17 mouse cellular contexts compared by ENCODE assay signal in the genomic region with DNA sequence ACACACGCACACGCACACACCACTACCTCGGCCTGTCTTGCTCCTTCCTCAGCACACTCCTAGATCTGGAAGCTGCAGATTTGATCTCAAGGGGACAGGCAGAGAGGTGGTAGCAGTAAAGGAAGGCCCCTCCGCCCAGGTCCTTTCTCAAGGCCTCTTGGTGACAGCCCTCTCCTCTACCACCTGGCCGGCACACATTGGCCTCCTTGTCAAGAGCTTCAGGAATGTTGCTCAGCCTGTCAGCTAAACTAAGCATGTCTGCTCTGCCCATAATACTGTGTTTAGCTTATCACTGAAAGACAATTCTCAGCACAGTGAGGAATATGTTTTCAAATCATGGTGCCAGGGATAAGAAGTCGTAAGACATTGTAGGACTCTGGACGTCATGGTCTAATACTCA. TPM values are rescaled to one million over a fixed set of nuclear protein-coding genes. Genes with fewer than 3 reads are reported as not detected.
DNase-seq lines count a peak whose midpoint lies in the region; ATAC-seq and TF ChIP-seq lines count a peak whose summit lies in the region.
"Had no signal": no experiment of that assay in that cellular context is flagged by ENCODE, and none has a peak within 500 bp of the region (broad histone marks: within the 10 kb centered on the region; RNA-seq: fewer than 3 reads in every experiment).

No protein-coding gene starts in this region.

- peak; percentile 19 for DNase-seq in liver, adult 2 months (ENCODE audit: extremely low read depth, low read depth, low spot score)
- DNase-seq in MEL (ENCODE audit: low read depth, low spot score): no peak
- DNase-seq in adipocyte (ENCODE audit: low spot score): peak; percentile 46
- no peak for DNase-seq in gastrocnemius, postnatal 14 days
- DNase-seq: adrenal gland, postnatal 25 days; gastrocnemius, postnatal 10 days; kidney, adult 11 months; kidney, postnatal 10 days had no signal

- no peak overlapping the region for H3K27ac ChIP-seq in liver, adult 2 months (replicated peaks; ENCODE audit: insufficient read depth, low read depth, low read length)
- H3K27ac ChIP-seq in liver, embryonic 12.5 days: no peak overlapping the region
- no peak overlapping the region for H3K27ac ChIP-seq in MEL (ENCODE audit: control insufficient read depth, low read depth, low read length)
- peak overlapping the region; percentile 22; the same call in 1 of the 2 replicates for H3K27ac ChIP-seq in midbrain, embryonic 13.5 days
- H3K27ac ChIP-seq: heart, embryonic 10.5 days had no signal

- H3K4me1 ChIP-seq in liver, adult 2 months (ENCODE audit: control insufficient read depth, insufficient read depth, low read length): peaks cover 14% of the 10 kb centered on the region
- H3K4me1 ChIP-seq in liver, embryonic 12.5 days: peaks cover 4% of the 10 kb centered on the region; the same call in 1 of the 2 replicates
- H3K4me1 ChIP-seq in MEL (ENCODE audit: control insufficient read depth in 1 of 2, insufficient read depth in 2 of 2, low read length in 2 of 2): no peaks in the 10 kb centered on the region
- H3K4me1 ChIP-seq in midbrain, embryonic 13.5 days (replicated peaks): peaks cover 14% of the 10 kb centered on the region

- no peak for TF ChIP-seq RAD21 in MEL (IDR thresholded peaks at IDR 0.05; ENCODE audit: low read depth, low read length)

- peaks cover 15% of the 10 kb centered on the region; the same call in 1 of the 2 replicates for H3K36me3 ChIP-seq in liver, adult 2 months (ENCODE audit: control insufficient read depth, insufficient read depth, low read length)
- H3K36me3 ChIP-seq in liver, embryonic 12.5 days: peaks cover 18% of the 10 kb centered on the region
- H3K36me3 ChIP-seq in MEL (ENCODE audit: control insufficient read depth in 1 of 2, insufficient read depth in 2 of 2, low read length in 2 of 2): no peaks in the 10 kb centered on the region; a peak in 1 of 4 replicates
- peaks cover 19% of the 10 kb centered on the region for H3K36me3 ChIP-seq in midbrain, embryonic 13.5 days

- H3K27me3 ChIP-seq in liver, adult 2 months (ENCODE audit: control insufficient read depth, insufficient read depth, low read length): no peaks in the 10 kb centered on the region
- no peaks in the 10 kb centered on the region for H3K27me3 ChIP-seq in liver, embryonic 12.5 days (replicated peaks)
- H3K27me3 ChIP-seq in MEL (ENCODE audit: control insufficient read depth in 1 of 2, insufficient read depth in 2 of 2, low read length in 2 of 2): no peaks in the 10 kb centered on the region
- H3K27me3 ChIP-seq in midbrain, embryonic 13.5 days: no peaks in the 10 kb centered on the region

- no peak for TF ChIP-seq EP300 in MEL (IDR thresholded peaks at IDR 0.05; ENCODE audit: low read depth in 1 of 2, low read length in 2 of 2)

- no peak for ATAC-seq in liver, embryonic 12.5 days
- ATAC-seq in midbrain, embryonic 13.5 days: no peak
- ATAC-seq in inflammation-experienced regulatory T-cells, adult 6 months: no peak
- ATAC-seq: CD4-positive, CD25-positive, alpha-beta regulatory T cell, adult 4 months had no signal

- WGBS in liver, adult 2 months: 88% methylated on average over 7 of the region's 7 CpGs
- 81% methylated on average over 7 of the region's 7 CpGs for WGBS in liver, embryonic 12.5 days (ENCODE audit: insufficient replicate concordance)
- 79% methylated on average over 7 of the region's 7 CpGs for WGBS in midbrain, embryonic 13.5 days

- H3K9me3 ChIP-seq in liver, embryonic 12.5 days (replicated peaks): no peaks in the 10 kb centered on the region
- no peaks in the 10 kb centered on the region for H3K9me3 ChIP-seq in MEL (replicated peaks; ENCODE audit: insufficient read depth, low read length)
- H3K9me3 ChIP-seq in midbrain, embryonic 13.5 days: no peaks in the 10 kb centered on the region
- H3K9me3 ChIP-seq: heart, embryonic 10.5 days had no signal

- no peak overlapping the region for H3K4me3 ChIP-seq in liver, adult 2 months (ENCODE audit: insufficient read depth, low read depth, low read length)
- no peak overlapping the region for H3K4me3 ChIP-seq in liver, embryonic 12.5 days
- H3K4me3 ChIP-seq in MEL (ENCODE audit: control insufficient read depth in 1 of 2, insufficient read depth in 1 of 2, low read depth in 2 of 2, low read length in 2 of 2): no peak overlapping the region
- H3K4me3 ChIP-seq in midbrain, embryonic 13.5 days (replicated peaks): no peak overlapping the region
- H3K4me3 ChIP-seq: heart, embryonic 10.5 days had no signal

- no peak for TF ChIP-seq CTCF in liver, adult 2 months (IDR thresholded peaks at IDR 0.05; ENCODE audit: low read depth, low read length)
- no peak for TF ChIP-seq CTCF in MEL (IDR thresholded peaks at IDR 0.05 in 2 of 3, conservative IDR thresholded peaks at IDR 0.05 in 1 of 3; ENCODE audit: control insufficient read depth in 1 of 3, insufficient read depth in 1 of 3, low read depth in 2 of 3, low read length in 3 of 3, poor library complexity in 1 of 3, severe bottlenecking in 1 of 3)

- no peaks in the 10 kb centered on the region for H3K79me2 ChIP-seq in liver, adult 2 months (ENCODE audit: control insufficient read depth, insufficient read depth, low read length)
- no peaks in the 10 kb centered on the region for H3K79me2 ChIP-seq in MEL (ENCODE audit: control insufficient read depth, insufficient read depth, low read length, poor library complexity)

- H3K4me2 ChIP-seq in liver, embryonic 12.5 days: no peak overlapping the region
- H3K4me2 ChIP-seq in midbrain, embryonic 13.5 days (replicated peaks): no peak overlapping the region
- H3K4me2 ChIP-seq: liver, embryonic 11.5 days had no signal

- no peak for TF ChIP-seq POLR2A in liver, adult 2 months (IDR thresholded peaks at IDR 0.05; ENCODE audit: extremely low read depth, insufficient read depth, low read length)
- TF ChIP-seq POLR2A in MEL (IDR thresholded peaks at IDR 0.05; ENCODE audit: control insufficient read depth in 1 of 2, insufficient read depth in 1 of 2, low read depth in 1 of 2, low read length in 2 of 2, poor library complexity in 1 of 2): no peak

- H3K9ac ChIP-seq in liver, adult 2 months (ENCODE audit: low read depth, low read length): no peak overlapping the region
- H3K9ac ChIP-seq in liver, embryonic 12.5 days: no peak overlapping the region
- no peak overlapping the region for H3K9ac ChIP-seq in MEL (ENCODE audit: control insufficient read depth, low read depth, low read length, poor library complexity, severe bottlenecking)
- no peak overlapping the region for H3K9ac ChIP-seq in midbrain, embryonic 13.5 days (replicated peaks)

- intact Hi-C loops in gastrocnemius, postnatal 14 days (cut with DNase I; ENCODE audit: low total_unique reads): no loop called here

TF ChIP-seq in MEL, 35 proteins besides CTCF, POLR2A, EP300 and RAD21:
- TF ChIP-seq POLR2AphosphoS5 (IDR thresholded peaks at IDR 0.05; ENCODE audit: borderline replicate concordance, low read depth, low read length) (0 out of 2 replicates have a peak, but pooled peaks have one; percentile 7), HCFC1 (IDR thresholded peaks at IDR 0.05; ENCODE audit: low read depth, low read length) (no peak)
TF ChIP-seq in MEL: peak in this region for 1.

RNA-seq across cellular contexts. Expression of gene Agt, which starts 13.3 kb away (rescaled TPM):
- total RNA-seq in liver, adult 2 months (2014; rRNA removed): 419 and 551 TPM in 2 replicates
- polyA plus RNA-seq in liver, adult 2 months (2012; rRNA removed): 1,418 and 1,707 TPM in 2 replicates
- 23.3 and 25.9 TPM in 2 replicates for polyA plus RNA-seq in liver, embryonic 12.5 days (2016; fragmentation: Nextera tagmentation; extraction: Ambion mirVana)
- total RNA-seq in MEL (2012; rRNA removed): not detected in 2 replicates
- not detected for polyA plus RNA-seq in MEL (2012; ENCODE audit: insufficient read depth in 1 of 2, insufficient read length in 2 of 2, low read depth in 1 of 2, low replicate concordance in 2 of 2, missing spikeins in 1 of 2)
- polyA plus RNA-seq in midbrain, embryonic 13.5 days (2015; fragmentation: Nextera tagmentation; extraction: Ambion mirVana): not detected in 2 replicates
- total RNA-seq in gastrocnemius, postnatal 14 days (2021): 10 to 100 TPM; 11.4 to 12.3 TPM
- polyA plus RNA-seq in inflammation-experienced regulatory T-cells, adult 6 months (2017; shearing (Covaris generic)): not detected
- total RNA-seq: megakaryocyte progenitor cell, adult 5-6 weeks had no signal
- polyA plus RNA-seq: CD4-positive, CD25-positive, alpha-beta regulatory T cell, adult 4 months had no signal

RNA-seq across cellular contexts. Expression of gene Capn9, which starts 19.7 kb away (rescaled TPM):
- not detected in 2 replicates for total RNA-seq in liver, adult 2 months (2014; rRNA removed)
- polyA plus RNA-seq in liver, adult 2 months (2012; rRNA removed): not detected in 2 replicates
- 0.05 TPM in 1 of 2 replicates, not detected in the other for polyA plus RNA-seq in liver, embryonic 12.5 days (2016; fragmentation: Nextera tagmentation; extraction: Ambion mirVana)
- total RNA-seq in MEL (2012; rRNA removed): not detected in 2 replicates
- not detected for polyA plus RNA-seq in MEL (2012; ENCODE audit: insufficient read depth in 1 of 2, insufficient read length in 2 of 2, low read depth in 1 of 2, low replicate concordance in 2 of 2, missing spikeins in 1 of 2)
- polyA plus RNA-seq in midbrain, embryonic 13.5 days (2015; fragmentation: Nextera tagmentation; extraction: Ambion mirVana): 0.07 and 0.10 TPM in 2 replicates
- total RNA-seq in gastrocnemius, postnatal 14 days (2021): under 1 TPM in 1 of 2 experiments, not detected in 1; 0.08 TPM
- not detected for polyA plus RNA-seq in inflammation-experienced regulatory T-cells, adult 6 months (2017; shearing (Covaris generic))
- total RNA-seq: gastrocnemius, postnatal 10 days; heart, postnatal 25 days; left cerebral cortex, postnatal 10 days; megakaryocyte progenitor cell, adult 5-6 weeks had no signal
- polyA plus RNA-seq: CD4-positive, CD25-positive, alpha-beta regulatory T cell, adult 4 months; heart, embryonic 10.5 days; liver, embryonic 11.5 days had no signal

RNA-seq across cellular contexts. Expression of gene Cog2, which starts 35.6 kb away (rescaled TPM):
- total RNA-seq in liver, adult 2 months (2014; rRNA removed): 16.6 and 17.9 TPM in 2 replicates
- polyA plus RNA-seq in liver, adult 2 months (2012; rRNA removed): 11.9 and 12.6 TPM in 2 replicates
- 23.8 and 25.2 TPM in 2 replicates for polyA plus RNA-seq in liver, embryonic 12.5 days (2016; fragmentation: Nextera tagmentation; extraction: Ambion mirVana)
- total RNA-seq in MEL (2012; rRNA removed): 27.8 and 37.5 TPM in 2 replicates
- 10 to 100 TPM in 1 of 2 experiments, not detected in 1; 32.6 TPM for polyA plus RNA-seq in MEL (2012; ENCODE audit: insufficient read depth in 1 of 2, insufficient read length in 2 of 2, low read depth in 1 of 2, low replicate concordance in 2 of 2, missing spikeins in 1 of 2)
- 38.2 and 40.6 TPM in 2 replicates for polyA plus RNA-seq in midbrain, embryonic 13.5 days (2015; fragmentation: Nextera tagmentation; extraction: Ambion mirVana)
- 10 to 100 TPM; 18.7 to 19.8 TPM for total RNA-seq in gastrocnemius, postnatal 14 days (2021)
- polyA plus RNA-seq in inflammation-experienced regulatory T-cells, adult 6 months (2017; shearing (Covaris generic)): 10 to 100 TPM; 41.3 to 44.4 (median 42.9) TPM

Comparison
In these comparisons a context has a peak if more than half of its experiments do, and no peak if none do; other contexts are left out.
1. RNA of gene Agt, which starts 13.3 kb away (polyA plus RNA-seq): 1,418 to 1,707 TPM in liver, adult 2 months; 23.3 to 25.9 TPM in liver, embryonic 12.5 days, not detected in midbrain, embryonic 13.5 days, not detected in MEL and not detected in inflammation-experienced regulatory T-cells, adult 6 months; every median in the first group is over 10 times any median in the second.
2. DNase-seq: peak in liver, adult 2 months (single experiment) and adipocyte (single experiment); none in MEL (single experiment) and gastrocnemius, postnatal 14 days (single experiment).